Mouse (Mus musculus) forebrain, embryonic 16.5 days (tissue): ENCODE measurements around the gene Igf1r. TPM values are rescaled to one million over a fixed set of nuclear protein-coding genes. Genes with fewer than 3 reads are reported as not detected.

Experiments used
- ATAC-seq: fragments of 200-750 bp; cut with Nextera tagmentation; 2 replicates; pipeline ENCODE4 v1.8.0; 2017; ENCODE audit warnings: mild to moderate bottlenecking, moderate library complexity
- H3K27ac ChIP-seq: fragments of 300-500 bp; sonication (generic); 2 replicates; pipeline ENCODE4 v1.5.1; 2014; ENCODE audit warnings: low read length, control low read depth
- H3K27me3 ChIP-seq: fragments of 300-500 bp; sonication (generic); replicated peaks from 2 replicates; pipeline ENCODE4 v1.6.1; 2014; ENCODE audit warnings: low read length; ENCODE audit not compliant: control insufficient read depth, insufficient read depth
- H3K36me3 ChIP-seq: fragments of 300-500 bp; sonication (generic); 2 replicates; pipeline ENCODE4 v1.6.1; 2014; ENCODE audit not compliant: control insufficient read depth, insufficient read depth
- H3K4me1 ChIP-seq: fragments of 300-500 bp; sonication (generic); replicated peaks from 2 replicates; pipeline ENCODE4 v1.6.1; 2014; ENCODE audit warnings: low read length; ENCODE audit not compliant: control insufficient read depth, insufficient read depth
- H3K4me2 ChIP-seq: fragments of 300-500 bp; sonication (generic); 2 replicates; pipeline ENCODE4 v1.6.1; 2014; ENCODE audit warnings: mild to moderate bottlenecking, low read length, control low read depth
- H3K4me3 ChIP-seq: fragments of 300-500 bp; sonication (generic); replicated peaks from 2 replicates; pipeline ENCODE4 v1.5.1; 2014; ENCODE audit warnings: mild to moderate bottlenecking, low read length, control low read depth
- H3K9ac ChIP-seq: fragments of 300-500 bp; sonication (generic); replicated peaks from 2 replicates; pipeline ENCODE4 v1.6.1; 2014; ENCODE audit warnings: low read depth, low read length, control low read depth
- H3K9me3 ChIP-seq: fragments of 300-500 bp; sonication (generic); 2 replicates; pipeline ENCODE4 v1.6.1; 2016; ENCODE audit warnings: low read length; ENCODE audit not compliant: control insufficient read depth
- WGBS: fragments of 180-500 bp; shearing (Covaris S2); extraction: QIAGEN DNeasy Blood & Tissue Kit; methylation state at CpG from one replicate; pipeline ENCODE4 v1.1.7; 2014; 5-methylcytosine and 5-hydroxymethylcytosine counted together
- polyA plus RNA-seq: library from polyadenylated mRNA; unstranded; fragments of >200 nt; fragmentation: Nextera tagmentation; extraction: Ambion mirVana; gene quantifications from 2 replicates; pipeline ENCODE4 v1.2.1, GENCODE M21; 2015

The Igf1r gene
- polyA plus RNA-seq, 1 experiment from 2014 or later: 27.1 TPM

DNA sequence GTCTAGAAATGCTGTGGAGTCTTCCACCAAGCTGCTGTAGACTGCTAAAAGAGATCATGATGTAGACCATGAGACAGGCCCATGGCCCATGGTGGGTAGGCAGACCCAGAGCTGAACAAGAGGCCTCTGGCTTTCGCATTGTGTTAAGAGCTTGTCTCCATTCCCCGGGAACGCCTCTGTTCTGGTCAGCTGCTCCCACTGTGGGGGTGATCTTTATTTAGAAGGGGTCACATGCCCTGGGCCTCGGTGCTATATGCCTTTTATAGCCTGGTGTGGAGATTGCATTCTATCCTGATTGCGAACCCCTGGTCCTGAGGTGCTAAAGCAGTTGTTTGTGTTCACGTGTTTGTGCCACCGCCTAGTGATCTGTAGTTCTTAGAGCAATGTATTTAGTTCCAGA, 57.5 kb downstream of the Igf1r start:
- Histone ChIP-seq H3K4me2 (no peak overlapping the region), H3K27ac (no peak overlapping the region), H3K9me3 (no peaks in the 10 kb centered on the region), H3K36me3 (0 out of 2 replicates have a peak, but pooled peaks cover 4% of the 10 kb centered on the region), H3K9ac (no peak overlapping the region), H3K4me1 (peaks cover 10% of the 10 kb centered on the region; the same call in 1 of the 2 replicates), H3K27me3 (no peaks in the 10 kb centered on the region), H3K4me3 (no peak overlapping the region)
- no peak for ATAC-seq
- WGBS: 69% methylated on average over 7 of the region's 7 CpGs

DNA sequence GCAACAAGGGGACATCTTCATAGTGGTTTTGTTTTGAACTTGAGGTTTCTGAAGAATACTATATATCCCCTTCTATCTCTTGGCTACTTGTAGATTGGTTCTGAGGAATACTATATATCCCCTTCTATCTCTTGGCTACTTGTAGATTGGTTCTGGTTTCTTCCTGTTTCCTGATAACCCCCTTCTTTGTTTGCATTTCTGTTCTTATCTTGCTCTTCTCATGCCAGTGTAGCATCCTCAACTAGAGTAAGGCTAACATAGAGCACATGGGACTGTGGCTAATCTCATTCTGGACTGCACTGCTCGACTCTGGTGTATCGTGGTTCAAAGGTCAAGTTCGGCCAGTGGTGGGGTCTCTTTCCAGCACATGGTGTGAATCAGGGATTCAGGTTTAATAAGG, 58.2 kb downstream of the Igf1r start:
- H3K27me3 ChIP-seq: no peaks in the 10 kb centered on the region
- no peak overlapping the region for H3K4me2 ChIP-seq
- no peak overlapping the region for H3K4me3 ChIP-seq
- 0 out of 2 replicates have a peak, but pooled peaks cover 4% of the 10 kb centered on the region for H3K36me3 ChIP-seq
- no peak overlapping the region for H3K27ac ChIP-seq
- WGBS: 94% methylated on average over 3 of the region's 3 CpGs
- H3K9me3 ChIP-seq: no peaks in the 10 kb centered on the region
- H3K9ac ChIP-seq: no peak overlapping the region
- peaks cover 10% of the 10 kb centered on the region; the same call in 1 of the 2 replicates for H3K4me1 ChIP-seq
- no peak for ATAC-seq

DNA sequence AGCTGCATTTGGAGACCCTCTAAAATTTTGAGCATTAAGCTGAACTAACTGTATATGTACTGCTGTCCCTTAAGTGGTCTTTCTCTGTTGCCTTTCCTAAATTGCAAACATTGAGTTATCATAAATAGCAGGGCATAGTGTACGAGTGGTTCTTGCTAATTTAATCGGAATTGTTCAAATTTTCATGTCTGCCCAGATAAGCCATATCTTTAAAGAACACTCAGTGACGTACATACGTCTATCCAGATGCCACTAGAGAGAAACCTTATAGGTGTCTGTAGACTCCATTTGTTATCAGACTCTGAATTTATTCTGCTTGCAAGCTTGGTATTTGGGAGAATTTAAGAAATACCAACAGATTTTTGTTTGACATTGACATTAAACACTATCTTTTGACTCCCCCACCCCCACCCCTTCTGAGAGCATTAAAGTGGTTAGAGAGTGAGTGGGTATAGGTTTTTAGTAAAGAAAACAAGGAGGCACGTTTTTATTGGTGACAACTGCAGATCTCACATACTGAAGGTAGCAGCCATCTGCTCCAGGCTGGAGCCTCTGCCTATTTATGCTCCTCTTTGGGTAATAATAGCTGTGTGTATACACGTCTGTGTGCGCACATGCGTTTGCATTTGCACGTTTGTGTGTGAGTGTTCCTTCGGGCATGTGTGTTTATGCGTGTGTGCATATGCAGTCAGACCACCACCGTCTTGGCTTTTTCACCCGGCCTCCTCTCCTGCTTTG, 58.9 kb downstream of the Igf1r start:
- no peak overlapping the region for H3K4me3 ChIP-seq
- 0 out of 2 replicates have a peak, but pooled peaks cover 4% of the 10 kb centered on the region for H3K36me3 ChIP-seq
- WGBS: 74% methylated on average over 13 of the region's 13 CpGs
- H3K27me3 ChIP-seq: no peaks in the 10 kb centered on the region
- 0 out of 2 replicates have a peak, but pooled peaks have one; percentile 41 for ATAC-seq
- H3K9ac ChIP-seq: no peak overlapping the region
- H3K4me2 ChIP-seq: no peak overlapping the region
- H3K4me1 ChIP-seq: peaks cover 10% of the 10 kb centered on the region; the same call in 1 of the 2 replicates
- no peak overlapping the region for H3K27ac ChIP-seq
- H3K9me3 ChIP-seq: 0 out of 2 replicates have a peak, but pooled peaks cover 3% of the 10 kb centered on the region

DNA sequence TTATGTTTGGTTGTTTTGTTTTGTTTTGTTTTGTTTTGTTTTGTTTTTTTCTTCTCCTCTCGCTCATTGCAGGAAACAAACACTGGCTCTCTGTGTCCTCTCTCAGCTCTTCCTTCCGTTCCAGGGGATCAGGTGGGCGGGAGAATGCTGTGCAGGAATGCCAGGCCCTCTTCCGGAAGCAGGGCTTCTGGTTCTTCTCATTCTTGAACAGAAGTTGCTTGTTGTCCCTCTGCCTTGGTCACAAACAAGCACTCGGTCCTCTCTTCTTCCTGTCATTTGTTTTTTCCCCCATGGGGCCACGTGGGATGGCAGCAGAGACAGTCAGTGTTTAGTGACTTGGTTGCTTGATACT, 59.5 kb downstream of the Igf1r start:
- H3K36me3 ChIP-seq: 0 out of 2 replicates have a peak, but pooled peaks cover 4% of the 10 kb centered on the region
- H3K27me3 ChIP-seq: no peaks in the 10 kb centered on the region
- no peak overlapping the region for H3K4me2 ChIP-seq
- H3K9ac ChIP-seq: no peak overlapping the region
- peaks cover 10% of the 10 kb centered on the region; the same call in 1 of the 2 replicates for H3K4me1 ChIP-seq
- H3K4me3 ChIP-seq: no peak overlapping the region
- no peak for ATAC-seq
- 57% methylated on average over 6 of the region's 6 CpGs for WGBS
- no peak overlapping the region for H3K27ac ChIP-seq
- H3K9me3 ChIP-seq: 0 out of 2 replicates have a peak, but pooled peaks cover 3% of the 10 kb centered on the region

DNA sequence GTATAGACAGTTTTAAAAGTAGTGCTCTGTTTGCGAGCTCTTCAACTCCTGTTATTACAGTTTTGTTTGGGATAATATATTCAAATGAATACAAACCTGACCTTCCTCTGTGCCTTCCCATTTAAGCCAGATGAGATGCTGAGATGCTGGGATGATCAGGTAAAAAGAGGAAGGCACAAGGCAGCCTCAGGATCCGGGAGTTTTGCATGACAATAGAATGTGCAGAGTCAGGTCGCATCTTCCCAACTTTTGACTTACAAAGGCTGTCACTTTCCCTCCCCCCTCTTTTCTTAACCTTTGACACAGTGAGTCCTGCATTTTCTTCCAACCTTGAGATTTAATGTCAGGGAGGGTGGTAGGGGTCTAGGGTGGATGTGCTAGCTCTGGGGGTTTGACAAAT, 61.9 kb downstream of the Igf1r start:
- H3K27ac ChIP-seq: no peak overlapping the region
- no peaks in the 10 kb centered on the region for H3K27me3 ChIP-seq
- no peak overlapping the region for H3K4me2 ChIP-seq
- H3K4me1 ChIP-seq: peaks cover 10% of the 10 kb centered on the region
- H3K9me3 ChIP-seq: 0 out of 2 replicates have a peak, but pooled peaks cover 3% of the 10 kb centered on the region
- ATAC-seq: no peak
- no peaks in the 10 kb centered on the region for H3K36me3 ChIP-seq
- 78% methylated on average over 3 of the region's 3 CpGs for WGBS
- no peak overlapping the region for H3K4me3 ChIP-seq
- H3K9ac ChIP-seq: no peak overlapping the region

DNA sequence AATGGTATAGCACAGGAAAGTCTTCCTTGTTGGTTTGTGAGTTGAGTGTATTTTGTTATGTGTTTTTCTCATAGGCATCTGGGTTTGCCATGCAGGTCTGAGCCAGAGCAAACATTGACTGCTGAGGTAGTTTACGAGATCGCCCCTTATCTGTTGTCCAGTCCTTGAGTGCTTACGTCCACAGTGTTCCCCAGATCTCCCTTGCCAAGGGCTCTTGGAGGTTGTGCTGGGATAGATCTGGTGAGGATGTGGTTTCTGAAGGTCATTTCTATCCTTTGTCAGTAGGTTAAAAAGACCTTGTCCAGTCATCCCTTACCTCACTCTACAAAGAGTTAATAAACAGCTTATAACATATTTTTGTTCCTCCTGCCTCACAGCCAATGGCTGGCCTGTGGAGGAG, 62.8 kb downstream of the Igf1r start:
- no peak overlapping the region for H3K9ac ChIP-seq
- H3K9me3 ChIP-seq: 0 out of 2 replicates have a peak, but pooled peaks cover 3% of the 10 kb centered on the region
- no peak overlapping the region for H3K27ac ChIP-seq
- H3K4me1 ChIP-seq: peaks cover 10% of the 10 kb centered on the region
- no peaks in the 10 kb centered on the region for H3K27me3 ChIP-seq
- no peaks in the 10 kb centered on the region for H3K36me3 ChIP-seq
- no peak overlapping the region for H3K4me3 ChIP-seq
- 97% methylated on average over 3 of the region's 3 CpGs for WGBS
- ATAC-seq: no peak
- no peak overlapping the region for H3K4me2 ChIP-seq

DNA sequence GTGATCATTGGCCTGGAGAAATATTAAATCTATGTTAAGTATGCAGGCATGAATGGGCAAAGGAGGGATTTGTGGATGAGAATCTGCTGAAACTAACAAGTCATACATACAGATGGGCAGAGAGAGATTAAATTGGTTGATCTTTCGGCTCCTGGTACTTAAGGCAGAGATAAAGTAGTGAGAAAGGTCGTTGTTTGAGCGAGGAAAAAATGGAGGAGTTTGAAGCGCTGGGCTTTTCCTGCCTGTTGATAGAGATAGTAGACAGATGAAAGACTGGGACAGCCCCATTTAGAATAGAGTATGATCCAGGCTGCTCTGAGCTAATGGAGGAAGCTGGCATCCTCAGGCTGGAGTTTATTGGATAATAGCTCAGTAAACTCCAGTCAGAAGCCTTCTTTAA, 65.4 kb downstream of the Igf1r start:
- H3K9me3 ChIP-seq: 0 out of 2 replicates have a peak, but pooled peaks cover 3% of the 10 kb centered on the region
- no peaks in the 10 kb centered on the region; the same call in 1 of the 2 replicates for H3K4me1 ChIP-seq
- no peak overlapping the region for H3K4me3 ChIP-seq
- WGBS: 87% methylated on average over 4 of the region's 4 CpGs
- no peak overlapping the region for H3K27ac ChIP-seq
- H3K36me3 ChIP-seq: no peaks in the 10 kb centered on the region
- no peak for ATAC-seq
- H3K9ac ChIP-seq: no peak overlapping the region
- no peaks in the 10 kb centered on the region for H3K27me3 ChIP-seq
- H3K4me2 ChIP-seq: no peak overlapping the region

DNA sequence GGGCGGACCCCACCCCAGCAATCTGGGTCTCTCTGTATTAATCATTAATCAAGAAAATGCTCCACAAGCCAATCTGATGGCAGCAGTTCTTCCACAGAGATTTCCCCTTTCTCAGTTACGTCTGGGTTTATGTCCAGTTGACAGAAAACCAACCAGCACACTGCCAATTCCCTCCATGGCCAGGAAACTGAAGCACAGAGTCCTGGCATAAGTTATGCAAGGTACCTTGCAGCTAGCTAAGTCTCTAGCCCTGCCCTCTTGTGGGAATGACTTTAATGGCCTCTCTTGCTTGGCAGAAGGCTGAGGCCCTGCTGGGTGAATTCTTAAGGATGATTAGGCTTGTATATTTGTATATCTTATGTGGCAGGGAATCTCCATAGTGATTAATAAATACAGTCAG, 67.9 kb downstream of the Igf1r start:
- H3K36me3 ChIP-seq: no peaks in the 10 kb centered on the region
- H3K4me2 ChIP-seq: no peak overlapping the region
- H3K9ac ChIP-seq: no peak overlapping the region
- no peaks in the 10 kb centered on the region for H3K27me3 ChIP-seq
- ATAC-seq: no peak
- H3K4me1 ChIP-seq: peaks cover 3% of the 10 kb centered on the region
- no peak overlapping the region for H3K4me3 ChIP-seq
- H3K27ac ChIP-seq: no peak overlapping the region
- H3K9me3 ChIP-seq: 0 out of 2 replicates have a peak, but pooled peaks cover 3% of the 10 kb centered on the region
- 85% methylated on average over 2 of the region's 2 CpGs for WGBS

DNA sequence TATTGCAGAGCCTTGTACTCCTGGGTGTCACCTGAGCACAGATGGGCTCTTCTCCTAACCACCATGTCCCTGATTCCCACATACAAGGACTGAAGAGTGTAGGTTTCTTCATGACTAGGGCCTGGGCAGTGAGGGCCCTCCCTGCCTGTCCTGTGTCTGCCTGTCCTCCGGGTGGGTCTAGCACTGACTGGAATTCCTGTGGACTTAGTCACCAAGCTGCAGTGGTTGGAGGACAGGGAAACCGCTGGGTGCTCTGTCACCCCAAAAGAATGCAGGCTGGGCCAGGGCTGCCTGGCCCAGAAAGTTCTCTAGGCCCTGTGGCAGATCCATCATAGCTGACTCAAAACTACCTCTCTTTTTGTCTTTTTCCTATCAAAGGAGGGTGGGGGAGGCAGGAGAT, 69.1 kb downstream of the Igf1r start:
- no peak overlapping the region for H3K4me2 ChIP-seq
- H3K4me1 ChIP-seq: peaks cover 10% of the 10 kb centered on the region
- no peaks in the 10 kb centered on the region for H3K27me3 ChIP-seq
- H3K9me3 ChIP-seq: no peaks in the 10 kb centered on the region
- H3K27ac ChIP-seq: no peak overlapping the region
- WGBS: 88% methylated on average over 2 of the region's 2 CpGs
- no peak overlapping the region for H3K9ac ChIP-seq
- H3K4me3 ChIP-seq: no peak overlapping the region
- no peaks in the 10 kb centered on the region for H3K36me3 ChIP-seq
- ATAC-seq: no peak
